Mouse (Mus musculus): Measurements from ENCODE around the gene Gm8300.
"Not testable (repeated sequence)": the region's sequence is repeated elsewhere in the genome, so short reads cannot be mapped to it uniquely, and the experiment has no call there.

DNA sequence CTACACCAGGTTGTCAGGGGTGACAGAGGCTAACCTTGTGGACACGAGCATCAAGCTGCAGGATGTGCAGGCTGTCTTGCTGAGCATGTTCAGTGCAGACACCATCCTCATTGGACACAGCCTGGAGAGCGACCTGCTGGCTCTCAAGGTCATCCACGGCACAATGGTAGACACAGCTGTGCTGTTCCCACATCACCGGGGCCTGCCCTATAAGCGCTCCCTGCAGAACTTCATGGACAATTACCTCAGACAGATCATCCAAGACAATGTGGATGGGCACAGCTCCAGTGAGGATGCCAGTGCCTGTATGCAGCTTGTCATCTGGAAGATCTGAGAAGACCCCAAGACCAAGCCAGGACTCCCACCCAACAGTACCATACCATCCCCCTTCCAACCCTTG lies 31.6 kb upstream of the Gm8300 start:
- not testable (repeated sequence) for TF ChIP-seq CTCF (IDR thresholded peaks at IDR 0.05; ENCODE audit: low read depth, low read length); POLR2A (IDR thresholded peaks at IDR 0.05; ENCODE audit: borderline replicate concordance, low read depth, low read length)
